In genomic region chr7:102975843-102976242, GRCm38 (mm10) we compare ENCODE assay signal across 12 mouse cellular contexts.
"Had no signal": no experiment of that assay in that cellular context is flagged by ENCODE, and none has a peak within 500 bp of the region (broad histone marks: within the 10 kb centered on the region; RNA-seq: fewer than 3 reads in every experiment).

Olfr577 (minus strand) TSS chr7:102975943.

- DNase-seq: retina, postnatal 1 day; right cerebral cortex, adult 18-20 months; right cerebral cortex, postnatal 14 days; right cerebral cortex, postnatal 25 days; right cerebral cortex, postnatal 4 days; spleen, adult 18-20 months; thymus, adult 18-20 months; thymus, adult 2 months; thymus, postnatal 14 days; thymus, postnatal 25 days; thymus, postnatal 36 days; thymus, postnatal 4 days had no signal
